Mouse (Mus musculus) urinary bladder, postnatal 10 days (tissue): ENCODE data around the gene Sco2.

ENCODE experiments used
- DNase-seq: peaks from one replicate; pipeline ENCODE4 v3.0.0; 2022; ENCODE audit warnings: low spot score

Sco2 gene

GRCm38 (mm10) chr15:89323656-89324055 lies 50.0 kb downstream of the Sco2 start:
- DNase-seq = no peak

DNA sequence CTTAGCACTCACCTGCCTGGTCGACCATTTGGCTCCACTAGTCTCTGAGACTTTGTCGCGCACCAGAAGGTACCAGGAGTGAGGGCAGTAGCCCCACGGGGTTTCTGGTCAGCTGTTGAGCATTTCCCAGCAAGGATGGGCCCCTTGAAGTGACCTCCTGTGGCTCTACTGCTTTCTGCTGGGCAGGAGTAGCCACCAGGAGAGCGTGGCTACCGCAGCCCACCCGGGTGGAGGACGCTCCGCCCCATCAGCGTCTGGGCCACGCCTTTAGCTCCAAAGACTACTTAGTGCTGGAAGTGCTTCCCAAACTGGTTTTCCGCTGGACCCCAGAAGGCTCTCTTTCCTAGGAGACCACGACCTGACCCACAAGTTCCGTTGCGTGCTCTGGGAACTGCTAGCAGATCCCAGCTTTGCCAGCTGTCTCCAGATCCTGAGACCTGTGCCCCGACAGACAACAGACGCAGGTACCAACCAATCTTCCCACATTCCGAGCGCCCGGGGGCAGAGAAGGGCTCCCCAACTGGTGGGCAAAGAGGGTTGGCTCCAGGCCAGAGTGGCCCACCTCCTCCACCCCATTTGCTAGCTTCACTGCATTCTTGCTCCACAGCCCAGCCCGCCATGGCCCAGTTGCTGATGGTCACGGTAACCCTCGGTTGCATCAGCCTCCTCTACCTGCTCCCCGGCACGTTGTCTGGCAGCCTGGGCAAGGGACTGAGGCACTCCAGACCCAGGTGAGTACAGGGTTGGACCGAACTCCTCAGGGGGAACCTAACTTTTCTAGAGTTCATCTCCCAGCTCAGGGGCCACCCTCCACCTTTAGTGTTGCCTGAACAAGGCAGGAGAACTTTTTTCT lies 50.8 kb downstream of the Sco2 start, which contains the start of gene Adm2:
Adm2 (plus strand) TSS at position 51 of the 853 bp plus-strand sequence.
- no peak for DNase-seq
